Mouse (Mus musculus): Measurements from ENCODE around the gene Rabepk. TPM values are rescaled to one million over a fixed set of nuclear protein-coding genes. Genes with fewer than 3 reads are reported as not detected.
"Not testable (repeated sequence)": the region's sequence is repeated elsewhere in the genome, so short reads cannot be mapped to it uniquely, and the experiment has no call there.

The Rabepk gene
- total RNA-seq, 1 experiment from 2014 or later = 66.2 TPM

GRCm38 (mm10) chr2:34809568-34809967 lies 9.9 kb upstream of the Rabepk start:
- no peak for ATAC-seq (replicated peaks in 1 of 2; ENCODE audit: insufficient read depth in 1 of 2, low FRiP score in 2 of 2, low TSS enrichment in 1 of 2, low read depth in 1 of 2, poor library complexity in 2 of 2, severe bottlenecking in 2 of 2)

GRCm38 (mm10) chr2:34808057-34808456 lies 8.3 kb upstream of the Rabepk start:
- no peak for ATAC-seq (replicated peaks in 1 of 2; ENCODE audit: insufficient read depth in 1 of 2, low FRiP score in 2 of 2, low TSS enrichment in 1 of 2, low read depth in 1 of 2, poor library complexity in 2 of 2, severe bottlenecking in 2 of 2)

- no peak for ATAC-seq (replicated peaks in 1 of 2; ENCODE audit: insufficient read depth in 1 of 2, low FRiP score in 2 of 2, low TSS enrichment in 1 of 2, low read depth in 1 of 2, poor library complexity in 2 of 2, severe bottlenecking in 2 of 2)
Observed at GRCm38 (mm10) chr2:34805364-34805950, 5.7 kb upstream of the Rabepk start.

- ATAC-seq (replicated peaks in 1 of 2; ENCODE audit: insufficient read depth in 1 of 2, low FRiP score in 2 of 2, low TSS enrichment in 1 of 2, low read depth in 1 of 2, poor library complexity in 2 of 2, severe bottlenecking in 2 of 2) = no peak
Observed at GRCm38 (mm10) chr2:34804815-34805214, 5.1 kb upstream of the Rabepk start.

GRCm38 (mm10) chr2:34804172-34804571 lies 4.5 kb upstream of the Rabepk start:
- no peak for ATAC-seq (replicated peaks in 1 of 2; ENCODE audit: insufficient read depth in 1 of 2, low FRiP score in 2 of 2, low TSS enrichment in 1 of 2, low read depth in 1 of 2, poor library complexity in 2 of 2, severe bottlenecking in 2 of 2)

GRCm38 (mm10) chr2:34803746-34804145 lies 4.0 kb upstream of the Rabepk start:
- no peak for ATAC-seq (replicated peaks in 1 of 2; ENCODE audit: insufficient read depth in 1 of 2, low FRiP score in 2 of 2, low TSS enrichment in 1 of 2, low read depth in 1 of 2, poor library complexity in 2 of 2, severe bottlenecking in 2 of 2)

- ATAC-seq (replicated peaks in 1 of 2; ENCODE audit: insufficient read depth in 1 of 2, low FRiP score in 2 of 2, low TSS enrichment in 1 of 2, low read depth in 1 of 2, poor library complexity in 2 of 2, severe bottlenecking in 2 of 2) = peak; percentile 9 to 43; a peak in 3 of 4 replicates
Observed at GRCm38 (mm10) chr2:34802565-34803245, 3.0 kb upstream of the Rabepk start.

- peak; percentile 85 to 90 for ATAC-seq (replicated peaks in 1 of 2; ENCODE audit: insufficient read depth in 1 of 2, low FRiP score in 2 of 2, low TSS enrichment in 1 of 2, low read depth in 1 of 2, poor library complexity in 2 of 2, severe bottlenecking in 2 of 2)
Observed at GRCm38 (mm10) chr2:34801516-34802482, 2.1 kb upstream of the Rabepk start.

- ATAC-seq (replicated peaks in 1 of 2; ENCODE audit: insufficient read depth in 1 of 2, low FRiP score in 2 of 2, low TSS enrichment in 1 of 2, low read depth in 1 of 2, poor library complexity in 2 of 2, severe bottlenecking in 2 of 2) = no peak
Observed at GRCm38 (mm10) chr2:34800371-34800770, 659 bp upstream of the Rabepk start.

GRCm38 (mm10) chr2:34795426-34795825 lies 4.3 kb downstream of the Rabepk start:
- ATAC-seq (replicated peaks in 1 of 2; ENCODE audit: insufficient read depth in 1 of 2, low FRiP score in 2 of 2, low TSS enrichment in 1 of 2, low read depth in 1 of 2, poor library complexity in 2 of 2, severe bottlenecking in 2 of 2) = no peak

- ATAC-seq (replicated peaks in 1 of 2; ENCODE audit: insufficient read depth in 1 of 2, low FRiP score in 2 of 2, low TSS enrichment in 1 of 2, low read depth in 1 of 2, poor library complexity in 2 of 2, severe bottlenecking in 2 of 2) = no peak
Observed at GRCm38 (mm10) chr2:34794511-34794910, 5.2 kb downstream of the Rabepk start.

- not testable (repeated sequence) for ATAC-seq (replicated peaks in 1 of 2; ENCODE audit: insufficient read depth in 1 of 2, low FRiP score in 2 of 2, low TSS enrichment in 1 of 2, low read depth in 1 of 2, poor library complexity in 2 of 2, severe bottlenecking in 2 of 2)
Observed at GRCm38 (mm10) chr2:34792543-34792942, 7.2 kb downstream of the Rabepk start.

- ATAC-seq (replicated peaks in 1 of 2; ENCODE audit: insufficient read depth in 1 of 2, low FRiP score in 2 of 2, low TSS enrichment in 1 of 2, low read depth in 1 of 2, poor library complexity in 2 of 2, severe bottlenecking in 2 of 2) = peak; percentile 89 to 94
Observed at GRCm38 (mm10) chr2:34790282-34790681, 9.4 kb downstream of the Rabepk start.

GRCm38 (mm10) chr2:34784085-34784484 lies 15.6 kb downstream of the Rabepk start:
- ATAC-seq (replicated peaks in 1 of 2; ENCODE audit: insufficient read depth in 1 of 2, low FRiP score in 2 of 2, low TSS enrichment in 1 of 2, low read depth in 1 of 2, poor library complexity in 2 of 2, severe bottlenecking in 2 of 2) = peak; percentile 63 to 65; a peak in 3 of 4 replicates

- peak; percentile 18 to 65; a peak in 2 of 4 replicates for ATAC-seq (replicated peaks in 1 of 2; ENCODE audit: insufficient read depth in 1 of 2, low FRiP score in 2 of 2, low TSS enrichment in 1 of 2, low read depth in 1 of 2, poor library complexity in 2 of 2, severe bottlenecking in 2 of 2)
Observed at GRCm38 (mm10) chr2:34783064-34784020, 16.4 kb downstream of the Rabepk start.

GRCm38 (mm10) chr2:34777237-34777868 lies 22.4 kb downstream of the Rabepk start:
- ATAC-seq (replicated peaks in 1 of 2; ENCODE audit: insufficient read depth in 1 of 2, low FRiP score in 2 of 2, low TSS enrichment in 1 of 2, low read depth in 1 of 2, poor library complexity in 2 of 2, severe bottlenecking in 2 of 2) = no peak
